Mouse (Mus musculus): Measurements from ENCODE around the gene Slc25a26.

GRCm38 (mm10) chr6:94620801-94621301 is 120.7 kb downstream of the Slc25a26 start:
- no peak for TF ChIP-seq CTCF (IDR thresholded peaks at IDR 0.05; ENCODE audit: borderline replicate concordance, control insufficient read depth, extremely low read depth, insufficient read depth, low read length, poor library complexity)
- TF ChIP-seq POLR2A (IDR thresholded peaks at IDR 0.05; ENCODE audit: control insufficient read depth, extremely low read depth, insufficient read depth, low read length, poor library complexity) = no peak

Data from thymus, adult 2 months (tissue).